Mouse (Mus musculus) testis, adult 2 months (tissue): ENCODE results near the gene Anks3.

Experiments
- CTCF ChIP-seq: fragments of 200-500 bp; IDR thresholded peaks from 2 replicates; pipeline ENCODE4 v1.5.1; 2012; ENCODE audit warnings: low read depth, mild to moderate bottlenecking, inconsistent platforms, low read length, moderate library complexity; ENCODE audit not compliant: control insufficient read depth, insufficient read depth, insufficient replicate concordance
- POLR2A ChIP-seq: fragments of 200-500 bp; IDR thresholded peaks from 2 replicates; pipeline ENCODE4 v1.6.1; 2012; ENCODE audit warnings: low read depth, mild to moderate bottlenecking, inconsistent platforms, low read length, moderate library complexity; ENCODE audit not compliant: control insufficient read depth

- TF ChIP-seq POLR2A: no peak
- TF ChIP-seq CTCF: no peak
These were observed 50.9 kb downstream of the Anks3 start for GRCm38 (mm10) chr16:4912907-4913782.
